Mouse (Mus musculus): ENCODE data around the gene Ppm1j.

GRCm38 (mm10) chr3:104811752-104812151 lies 30.9 kb downstream of the Ppm1j start:
- TF ChIP-seq RCOR1 (IDR thresholded peaks at IDR 0.05; ENCODE audit: low read depth, low read length) = no peak
- no peak for TF ChIP-seq SIN3A (IDR thresholded peaks at IDR 0.05; ENCODE audit: low read length)
- no peak for TF ChIP-seq CHD2 (IDR thresholded peaks at IDR 0.05; ENCODE audit: low read length)
- no peak for TF ChIP-seq E2F4 (IDR thresholded peaks at IDR 0.05; ENCODE audit: borderline replicate concordance, low read depth, low read length)
- no peak for TF ChIP-seq ZNF384 (IDR thresholded peaks at IDR 0.05; ENCODE audit: low read depth, low read length)
- TF ChIP-seq GATA1 (IDR thresholded peaks at IDR 0.05; ENCODE audit: low read depth, low read length) = no peak
- TF ChIP-seq ZC3H11A (IDR thresholded peaks at IDR 0.05; ENCODE audit: low read depth, low read length) = no peak
- TF ChIP-seq CTCF (IDR thresholded peaks at IDR 0.05 in 2 of 3, conservative IDR thresholded peaks at IDR 0.05 in 1 of 3; ENCODE audit: control insufficient read depth in 1 of 3, insufficient read depth in 1 of 3, low read depth in 2 of 3, low read length in 3 of 3, poor library complexity in 1 of 3, severe bottlenecking in 1 of 3) = no peak
- TF ChIP-seq ZMIZ1 (IDR thresholded peaks at IDR 0.05; ENCODE audit: low read depth, low read length) = no peak
- TF ChIP-seq TAL1 (IDR thresholded peaks at IDR 0.05; ENCODE audit: low read length) = no peak

Data from MEL (cell line).